Mouse (Mus musculus): ENCODE results near the gene Pakap.

The Pakap gene

DNA sequence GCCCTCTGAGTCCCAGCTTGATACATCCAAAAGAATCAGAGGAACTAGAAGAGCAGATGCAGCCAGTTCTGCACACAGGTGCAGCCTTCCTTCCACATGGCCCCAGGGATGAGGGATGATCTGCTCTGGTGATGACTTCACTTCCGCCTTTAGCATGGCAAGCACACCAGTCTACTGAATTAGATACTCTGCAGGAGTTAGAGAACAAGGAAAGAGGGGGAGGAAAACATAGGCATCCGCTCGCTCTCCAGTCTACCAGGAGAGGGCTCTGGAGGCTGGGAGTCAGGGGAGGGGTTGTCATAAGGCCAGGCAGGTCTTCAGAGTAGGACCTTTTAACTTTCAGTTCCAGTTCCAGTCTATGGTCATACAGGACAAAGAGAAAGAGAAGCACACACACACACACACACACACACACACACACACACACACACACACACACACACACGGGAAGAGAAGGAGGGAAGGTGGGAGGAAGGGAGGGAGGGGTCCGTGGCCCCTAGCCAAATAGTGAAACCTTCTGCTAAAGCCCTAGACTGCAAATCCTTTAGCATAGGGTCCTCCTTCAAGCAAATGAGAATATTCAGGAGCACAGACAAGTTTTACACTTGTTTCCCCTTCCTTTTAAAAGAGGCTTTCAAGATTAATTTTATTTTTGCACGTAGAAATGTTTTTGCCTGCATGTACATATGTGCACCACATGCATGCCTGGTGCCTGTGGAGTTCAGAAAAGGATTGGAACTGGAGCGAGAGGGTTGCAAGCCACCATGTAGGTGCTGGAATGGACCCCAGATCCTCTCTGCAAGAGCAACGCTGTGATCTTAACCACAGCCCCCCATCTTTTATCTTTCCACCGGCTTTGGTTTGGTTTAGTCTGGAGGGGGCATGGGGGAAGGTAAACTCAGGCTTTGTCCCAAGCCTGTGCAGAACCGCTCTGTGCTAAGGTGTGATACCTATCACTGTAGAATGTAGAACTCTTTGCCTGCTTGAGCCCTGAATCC is 346.5 kb downstream of the Pakap start:
- DNase-seq (ENCODE audit: low spot score in 2 of 2) = peak in 1 of 2 experiments; percentile 21

DNA sequence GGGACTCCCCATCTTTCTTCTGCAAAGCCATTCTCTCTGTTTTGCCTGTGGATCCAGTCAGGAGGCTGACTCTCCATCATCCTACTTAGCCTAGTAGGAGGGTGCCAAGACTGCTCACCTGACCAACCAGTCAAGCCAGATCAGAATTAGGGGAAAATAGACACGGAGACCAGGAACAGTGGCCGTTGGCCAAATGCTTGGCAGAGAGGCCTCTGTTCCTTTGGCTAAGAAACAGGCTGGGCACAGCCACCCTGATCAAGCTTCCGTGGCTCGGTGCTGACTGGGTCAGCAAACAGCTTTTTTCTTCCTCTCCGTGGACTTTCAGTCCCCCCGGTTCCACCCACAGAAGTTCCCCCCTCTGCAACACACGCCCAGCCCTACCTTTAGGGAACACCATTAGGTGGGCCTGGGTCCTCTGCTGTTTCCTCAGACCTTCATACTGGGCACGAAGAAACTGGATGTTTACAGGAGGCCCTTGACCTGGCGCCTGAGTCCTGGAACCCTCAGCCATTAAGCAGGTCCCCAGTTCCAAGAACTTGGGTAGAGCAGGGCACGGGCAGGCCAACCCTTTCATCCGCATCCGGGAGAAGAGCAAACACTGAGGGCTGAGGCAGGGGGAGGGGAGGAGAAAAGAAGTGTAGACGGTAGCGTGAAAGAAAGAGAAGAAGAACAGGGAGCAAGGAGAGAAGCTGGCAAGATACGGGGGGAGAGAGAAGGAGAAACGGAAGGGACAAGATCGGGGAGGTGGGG is 347.4 kb downstream of the Pakap start:
- DNase-seq (ENCODE audit: low spot score in 2 of 2) = peak in 1 of 2 experiments; percentile 42

DNA sequence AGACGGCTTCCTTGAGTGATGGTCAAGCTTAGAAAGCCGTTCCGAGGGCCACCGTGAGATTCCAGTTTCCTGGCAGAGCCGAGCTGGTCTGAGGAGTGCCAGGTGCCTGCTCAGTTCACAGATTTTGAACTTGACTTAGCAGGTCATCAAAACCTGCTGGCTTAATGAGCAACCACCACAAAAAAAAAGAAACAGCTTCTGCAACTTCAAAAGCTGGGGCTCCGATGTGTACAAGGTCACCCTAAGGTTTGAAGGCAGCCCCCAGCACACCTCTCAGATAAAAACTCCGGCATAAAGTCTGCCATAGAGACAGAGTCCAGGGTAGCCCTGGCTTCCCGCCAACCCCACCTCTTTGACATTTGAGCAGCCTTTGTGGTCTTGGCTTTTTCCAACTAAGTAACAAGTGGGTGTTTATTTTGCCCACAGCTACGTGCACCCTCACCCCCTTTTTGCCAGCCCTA is 348.3 kb downstream of the Pakap start, which contains the start of gene D630039A03Rik:
Gene D630039A03Rik (minus strand): TSS at position 97 of the 461 bp plus-strand sequence.
- peak in 1 of 2 experiments; percentile 29 for DNase-seq (ENCODE audit: low spot score in 2 of 2)

DNA sequence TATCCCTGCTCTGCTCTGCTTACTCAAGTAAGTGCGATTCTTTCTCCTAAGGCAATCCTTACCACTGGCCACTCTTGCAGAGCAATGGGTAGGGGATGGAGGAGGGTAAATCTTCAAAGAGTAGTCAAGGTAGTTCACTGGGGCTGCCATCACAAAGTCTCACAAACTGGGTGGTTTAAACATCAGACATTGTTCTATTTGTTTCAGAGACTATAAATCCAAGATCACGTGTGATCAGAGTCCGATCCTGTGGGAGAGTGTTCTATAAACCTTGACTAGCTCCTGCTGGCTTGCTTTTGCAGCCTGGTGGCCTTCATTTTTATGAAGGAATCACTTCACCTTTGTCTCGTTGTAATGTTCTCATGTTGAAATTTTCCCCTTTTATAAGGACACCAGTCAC is 348.7 kb downstream of the Pakap start:
- no peak for DNase-seq (ENCODE audit: low spot score in 2 of 2)

DNA sequence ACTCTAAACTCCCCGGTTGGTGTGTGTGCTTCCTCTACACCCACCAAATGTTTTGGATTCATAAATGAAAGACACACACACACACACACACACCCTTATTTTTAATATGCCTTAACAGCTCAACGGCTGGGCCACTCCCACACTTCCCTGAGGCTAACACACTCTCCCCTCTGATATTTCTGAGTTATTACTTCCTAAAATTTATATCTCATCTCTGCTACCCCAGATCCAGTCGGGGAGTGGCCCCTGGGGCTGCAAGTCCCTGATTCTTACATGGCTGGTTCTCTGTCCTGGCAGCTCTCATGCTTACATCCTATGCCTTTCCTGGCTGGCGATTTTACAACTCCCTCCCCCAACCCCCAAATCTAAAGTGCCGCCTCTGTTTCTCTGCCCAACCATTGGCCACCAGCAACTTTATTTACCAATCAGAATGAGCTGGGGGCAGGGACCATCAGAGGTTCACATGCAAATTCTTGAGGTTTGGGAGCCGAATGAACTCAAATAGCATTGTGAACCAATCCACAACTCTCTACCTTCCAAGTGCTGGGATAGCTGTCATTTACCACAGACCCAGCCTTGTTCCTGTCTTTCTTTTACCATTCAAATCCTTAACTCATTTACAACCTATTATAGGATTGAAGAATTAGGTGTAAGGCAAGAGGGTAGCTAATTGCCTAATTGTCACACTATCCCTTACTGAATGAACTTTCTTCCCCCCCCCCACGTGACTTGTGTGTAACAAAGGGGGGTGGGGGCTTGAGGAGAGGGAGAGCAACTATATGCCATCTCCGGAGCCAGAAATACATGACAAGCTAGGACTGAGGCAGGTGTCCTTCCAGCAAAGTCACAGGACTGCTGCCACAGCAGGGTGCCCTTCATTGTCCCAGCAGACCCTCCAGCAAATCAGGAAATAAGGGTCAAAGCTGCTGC is 351.8 kb downstream of the Pakap start:
- DNase-seq (ENCODE audit: low spot score in 2 of 2) = no peak

DNA sequence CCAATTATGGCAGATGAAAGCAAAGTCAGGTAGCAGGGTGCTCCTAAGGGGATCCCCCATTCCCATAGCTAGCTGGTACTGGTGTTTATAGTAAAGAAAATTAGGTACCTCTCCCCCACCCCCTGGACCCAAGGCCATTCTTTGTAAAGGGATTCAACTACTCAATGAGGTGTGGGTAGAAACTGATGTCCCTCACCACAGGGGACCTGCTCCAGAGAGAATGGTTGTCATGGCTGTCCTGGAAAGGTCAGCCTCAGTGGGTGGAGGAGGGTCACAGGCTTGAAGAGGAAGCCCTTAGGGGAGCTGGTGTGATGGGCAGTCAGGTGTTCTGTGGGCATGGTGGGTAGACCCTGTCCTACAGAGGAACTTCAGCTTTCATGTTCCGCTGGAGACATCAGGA is 352.5 kb downstream of the Pakap start:
- DNase-seq (ENCODE audit: low spot score in 2 of 2) = no peak

DNA sequence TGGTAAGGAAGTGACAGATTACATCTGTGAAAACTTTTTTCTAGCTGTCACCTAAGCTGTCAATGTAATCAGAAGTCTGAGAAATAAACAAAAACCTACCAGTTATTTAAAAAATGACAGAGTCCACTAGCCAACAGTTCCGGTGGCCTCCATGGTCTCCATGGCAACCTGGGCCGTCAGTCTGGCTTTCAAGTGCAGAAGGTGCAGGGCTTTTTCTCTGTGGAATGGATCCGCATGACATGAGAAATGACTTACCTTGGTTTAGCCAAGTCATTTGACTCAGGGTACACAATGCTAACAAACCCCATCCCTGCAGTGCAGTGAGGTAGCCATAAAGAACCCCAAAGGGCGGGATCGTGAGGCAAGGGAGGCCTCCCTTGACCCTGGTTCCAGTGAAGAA is 354.2 kb downstream of the Pakap start:
- DNase-seq (ENCODE audit: low spot score in 2 of 2) = no peak

DNA sequence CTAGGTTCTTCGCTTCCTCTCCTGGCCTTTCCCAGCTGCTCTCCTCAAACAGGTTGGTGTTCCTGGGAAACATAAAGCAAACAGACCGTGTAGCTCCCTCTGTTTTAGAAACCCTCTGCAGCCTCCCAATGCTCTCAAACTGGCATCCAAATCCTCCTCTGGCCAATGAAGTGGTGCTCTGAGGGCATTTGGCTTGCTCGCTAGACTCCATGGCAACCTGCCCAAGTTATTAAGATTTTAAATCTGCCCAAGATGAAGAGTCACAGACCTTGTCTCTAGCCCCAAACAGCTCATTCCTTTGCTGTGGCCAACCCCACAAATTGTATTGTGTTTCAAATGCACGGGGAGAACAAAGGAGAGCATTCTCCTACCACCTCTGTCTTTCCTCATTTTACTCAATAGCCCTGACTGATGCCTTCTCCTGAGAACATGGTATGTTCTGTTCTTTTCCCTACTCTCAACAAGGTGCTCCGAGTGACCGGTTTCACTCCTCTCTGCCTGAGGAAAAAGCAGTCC is 356.6 kb downstream of the Pakap start:
- DNase-seq (ENCODE audit: low spot score in 2 of 2) = peak in 1 of 2 experiments; percentile 17

DNA sequence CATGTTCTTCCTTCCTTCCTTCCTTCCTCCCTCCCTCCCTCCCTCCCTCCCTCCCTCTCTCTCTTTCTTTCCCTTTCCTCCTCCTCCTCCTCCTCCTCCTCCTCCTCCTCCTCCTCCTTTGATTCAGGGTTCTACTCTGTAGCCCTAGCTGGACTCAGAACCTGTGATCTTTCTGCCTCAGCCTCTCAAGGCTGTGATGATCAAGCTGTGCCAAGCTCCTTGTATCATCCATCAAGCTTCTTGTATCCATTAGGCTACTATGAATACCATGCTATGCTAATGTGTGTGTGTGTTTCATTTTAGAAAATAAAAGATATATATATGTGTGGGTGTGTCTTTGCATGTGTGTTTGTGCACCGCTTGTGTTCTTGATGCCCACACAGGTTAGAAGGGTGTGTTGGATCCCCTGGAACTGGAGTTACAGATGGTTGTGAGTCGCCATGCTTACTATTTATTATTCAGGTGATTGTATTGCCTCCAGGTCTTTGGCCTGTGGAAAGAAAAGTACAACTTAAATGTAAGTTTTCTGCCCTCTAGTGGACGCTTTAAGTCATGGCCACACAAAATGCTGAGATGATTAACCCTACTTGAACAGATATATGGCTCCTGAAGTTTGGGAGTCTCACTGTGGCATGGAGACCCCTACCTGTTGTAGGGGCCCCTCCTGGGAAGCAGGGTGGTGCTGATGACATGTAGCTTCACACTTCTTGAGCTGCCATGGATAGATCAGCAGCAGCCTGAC is 359.7 kb downstream of the Pakap start:
- DNase-seq (ENCODE audit: low spot score in 2 of 2) = no peak

DNA sequence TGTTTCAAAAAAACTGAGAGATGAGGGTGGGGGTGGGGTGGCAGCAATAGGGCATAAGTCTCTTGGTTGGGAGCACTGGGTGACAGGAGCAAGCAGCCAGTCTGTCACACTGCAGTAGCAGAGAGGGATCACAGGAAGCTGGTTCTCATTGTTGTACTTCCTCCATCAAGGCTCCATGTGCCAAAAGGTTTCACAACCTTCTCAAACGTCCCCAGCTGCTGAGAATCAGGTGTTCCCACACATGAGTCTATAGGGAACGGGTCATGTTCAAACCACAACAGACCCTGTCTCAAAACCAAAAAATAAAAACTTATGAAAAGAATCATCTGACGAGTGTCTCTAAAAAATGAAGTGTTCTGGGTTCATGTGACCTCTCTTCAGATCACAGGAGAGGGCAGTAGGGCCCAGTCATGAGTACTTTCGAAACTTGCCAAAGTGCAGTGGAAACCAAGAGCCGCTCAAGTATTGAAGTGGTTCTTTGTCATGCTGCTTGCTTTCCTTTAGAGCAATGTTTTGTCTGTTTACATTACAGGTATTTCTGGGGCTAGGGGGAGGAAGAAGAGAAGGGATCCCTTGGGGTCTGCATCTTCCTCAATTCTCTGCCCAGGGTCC is 362.7 kb downstream of the Pakap start:
- no peak for DNase-seq (ENCODE audit: low spot score in 2 of 2)

DNA sequence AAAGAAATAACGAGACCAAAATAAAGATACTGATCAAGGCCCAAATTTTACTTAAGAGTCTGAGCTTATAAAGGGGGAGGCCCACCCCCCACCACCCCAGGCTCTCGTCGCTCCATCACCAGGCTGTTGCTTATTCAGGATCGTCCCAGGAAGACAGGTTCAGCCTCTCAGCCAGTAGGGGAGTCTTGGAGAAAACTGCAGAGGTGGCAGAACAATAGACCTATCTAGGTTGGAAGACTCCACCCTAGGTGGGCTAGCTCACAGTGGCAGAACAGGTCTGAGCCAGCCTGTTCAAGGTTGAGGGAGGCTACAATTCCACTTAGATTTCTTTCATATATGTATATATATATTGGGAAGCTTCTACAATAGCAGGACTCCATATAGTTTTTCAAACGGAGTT is 366.2 kb downstream of the Pakap start:
- DNase-seq (ENCODE audit: low spot score in 2 of 2) = no peak

DNA sequence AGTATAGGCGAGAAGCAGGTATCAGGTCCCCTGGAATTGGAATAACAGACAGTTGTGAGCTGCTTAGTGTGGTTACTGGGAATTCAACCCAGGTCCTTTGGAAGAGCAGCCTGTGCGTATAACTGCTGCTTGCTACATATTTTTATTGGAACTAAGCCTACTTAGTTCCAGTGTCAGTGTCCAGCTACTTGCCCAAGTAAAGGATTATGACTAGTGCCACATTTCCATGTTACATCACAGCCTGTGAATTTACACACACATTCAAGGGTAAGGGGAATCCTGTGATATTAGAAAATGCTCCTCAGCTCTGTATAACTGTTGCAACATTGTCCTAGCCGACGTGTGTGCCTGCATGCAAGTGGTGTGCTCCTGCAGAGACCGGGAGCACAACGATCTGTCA is 369.3 kb downstream of the Pakap start:
- no peak for DNase-seq (ENCODE audit: low spot score in 2 of 2)

DNA sequence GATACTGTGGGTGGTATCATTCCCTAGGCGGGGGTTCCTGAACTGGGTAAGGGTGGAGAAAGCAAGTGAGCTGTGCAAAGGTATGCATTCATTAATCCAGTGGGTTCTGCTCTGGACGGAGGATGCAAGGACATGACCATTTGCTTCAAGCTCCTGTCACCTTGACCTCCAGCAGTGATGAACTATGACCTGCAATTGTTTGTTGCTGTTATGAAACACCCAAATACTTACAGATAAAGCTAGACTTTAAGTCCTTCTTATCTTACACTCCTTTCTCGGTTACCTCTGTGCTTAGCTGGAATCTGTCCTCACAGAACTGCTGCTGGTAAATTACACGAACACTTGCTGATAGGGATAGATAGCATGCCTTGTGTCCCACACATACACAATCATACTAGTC is 372.7 kb downstream of the Pakap start:
- no peak for DNase-seq (ENCODE audit: low spot score in 2 of 2)

DNA sequence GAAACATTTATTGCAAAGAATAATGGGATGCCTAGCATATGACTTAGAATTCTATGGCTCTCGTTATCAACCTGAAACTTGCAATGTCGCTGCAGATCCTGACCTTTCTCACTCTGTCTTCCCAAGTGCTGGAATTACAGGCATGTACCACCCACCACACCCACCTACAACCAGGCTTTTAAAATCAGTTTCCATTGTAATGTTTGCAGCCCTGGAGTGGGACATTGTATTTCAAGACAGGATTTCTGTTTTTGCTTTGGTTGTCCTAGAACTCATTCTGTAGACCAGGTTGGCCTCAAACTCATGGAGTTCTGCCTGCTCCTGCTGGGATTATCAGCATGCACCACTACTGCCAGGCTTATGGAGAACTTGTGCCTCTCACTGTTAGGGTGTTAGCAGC is 374.9 kb downstream of the Pakap start:
- DNase-seq (ENCODE audit: low spot score in 2 of 2) = no peak
